Mouse (Mus musculus): Measurements from ENCODE around the gene Fryl. TPM values are rescaled to one million over a fixed set of nuclear protein-coding genes. Genes with fewer than 3 reads are reported as not detected.
A peak's percentile ranks its signal among the peaks of the same experiment; 100 is the strongest.

Fryl gene
- polyA plus RNA-seq, 1 experiment from 2014 or later, result 20.3 TPM

- Histone ChIP-seq H3K4me1 (replicated peaks; ENCODE audit: control insufficient read depth, insufficient read depth, low read length) (no peaks in the 10 kb centered on the region), H3K27ac (ENCODE audit: low read length) (no peak overlapping the region), H3K27me3 (ENCODE audit: control insufficient read depth, insufficient read depth, low read depth, low read length) (no peaks in the 10 kb centered on the region), H3K9me3 (ENCODE audit: control insufficient read depth, low read length) (no peaks in the 10 kb centered on the region), H3K4me3 (ENCODE audit: low read length) (no peak overlapping the region), H3K9ac (ENCODE audit: low read length) (no peak overlapping the region), H3K4me2 (ENCODE audit: low read depth, low read length) (no peak overlapping the region), H3K36me3 (ENCODE audit: control insufficient read depth, insufficient read depth, low read length) (peaks cover 10% of the 10 kb centered on the region)
- WGBS, result 70% methylated on average over 7 of the region's 7 CpGs
- ATAC-seq (ENCODE audit: low read depth), result peak; percentile 49
Measured at GRCm38 (mm10) chr5:73103657-73104056, 152.8 kb downstream of the Fryl start.

GRCm38 (mm10) chr5:73102342-73102989 is 154.0 kb downstream of the Fryl start:
- Histone ChIP-seq H3K9ac (ENCODE audit: low read length) (no peak overlapping the region), H3K27me3 (ENCODE audit: control insufficient read depth, insufficient read depth, low read depth, low read length) (no peaks in the 10 kb centered on the region), H3K4me1 (replicated peaks; ENCODE audit: control insufficient read depth, insufficient read depth, low read length) (no peaks in the 10 kb centered on the region), H3K9me3 (ENCODE audit: control insufficient read depth, low read length) (no peaks in the 10 kb centered on the region), H3K27ac (ENCODE audit: low read length) (no peak overlapping the region), H3K4me3 (ENCODE audit: low read length) (no peak overlapping the region), H3K4me2 (ENCODE audit: low read depth, low read length) (no peak overlapping the region), H3K36me3 (ENCODE audit: control insufficient read depth, insufficient read depth, low read length) (peaks cover 14% of the 10 kb centered on the region)
- no peak for ATAC-seq (ENCODE audit: low read depth)
- WGBS, result 85% methylated on average over 10 of the region's 10 CpGs

- no peak overlapping the region for H3K9ac ChIP-seq (ENCODE audit: low read length)
- peaks cover 7% of the 10 kb centered on the region; the same call in 1 of the 2 replicates for H3K36me3 ChIP-seq (ENCODE audit: control insufficient read depth, insufficient read depth, low read length)
- no peak overlapping the region for H3K27ac ChIP-seq (ENCODE audit: low read length)
- no peaks in the 10 kb centered on the region for H3K4me1 ChIP-seq (replicated peaks; ENCODE audit: control insufficient read depth, insufficient read depth, low read length)
- no peak overlapping the region for H3K4me3 ChIP-seq (ENCODE audit: low read length)
- H3K9me3 ChIP-seq (ENCODE audit: control insufficient read depth, low read length), result no peaks in the 10 kb centered on the region
- no peak for ATAC-seq (ENCODE audit: low read depth)
- WGBS, result 59% methylated on average over 8 of the region's 8 CpGs
- no peak overlapping the region for H3K4me2 ChIP-seq (ENCODE audit: low read depth, low read length)
- no peaks in the 10 kb centered on the region for H3K27me3 ChIP-seq (ENCODE audit: control insufficient read depth, insufficient read depth, low read depth, low read length)
Measured at GRCm38 (mm10) chr5:73092236-73092635, 164.2 kb downstream of the Fryl start.

DNA sequence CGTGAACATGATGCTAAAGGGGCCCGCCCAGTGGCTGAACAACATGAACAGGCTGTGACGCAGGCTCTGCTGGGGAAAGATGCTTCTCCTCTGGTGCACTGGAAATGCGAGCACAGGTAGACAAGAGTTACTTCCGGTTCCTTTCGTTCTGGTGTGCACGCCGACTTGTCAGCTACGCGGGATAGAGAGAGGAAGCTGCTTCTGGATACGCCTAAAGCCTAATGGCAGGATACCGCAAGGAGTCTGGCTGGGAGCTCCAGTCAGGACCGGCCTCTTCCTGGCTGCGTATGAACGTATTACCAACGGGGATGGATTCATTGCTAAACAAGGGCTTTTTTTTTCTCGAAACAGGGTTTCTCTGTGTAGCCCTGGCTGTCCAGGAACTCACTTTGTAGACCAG is 167.3 kb downstream of the Fryl start:
- Histone ChIP-seq H3K9me3 (ENCODE audit: control insufficient read depth, low read length) (no peaks in the 10 kb centered on the region), H3K27ac (ENCODE audit: low read length) (no peak overlapping the region), H3K36me3 (ENCODE audit: control insufficient read depth, insufficient read depth, low read length) (peaks cover 8% of the 10 kb centered on the region; the same call in 1 of the 2 replicates), H3K4me2 (ENCODE audit: low read depth, low read length) (no peak overlapping the region), H3K4me3 (ENCODE audit: low read length) (no peak overlapping the region), H3K4me1 (replicated peaks; ENCODE audit: control insufficient read depth, insufficient read depth, low read length) (no peaks in the 10 kb centered on the region), H3K9ac (ENCODE audit: low read length) (no peak overlapping the region), H3K27me3 (ENCODE audit: control insufficient read depth, insufficient read depth, low read depth, low read length) (no peaks in the 10 kb centered on the region)
- no peak for ATAC-seq (ENCODE audit: low read depth)
- 95% methylated on average over 17 of the region's 17 CpGs for WGBS

- H3K9me3 ChIP-seq (ENCODE audit: control insufficient read depth, low read length), result no peaks in the 10 kb centered on the region
- H3K9ac ChIP-seq (ENCODE audit: low read length), result no peak overlapping the region
- 81% methylated on average over 5 of the region's 5 CpGs for WGBS
- H3K4me1 ChIP-seq (replicated peaks; ENCODE audit: control insufficient read depth, insufficient read depth, low read length), result no peaks in the 10 kb centered on the region
- H3K27ac ChIP-seq (ENCODE audit: low read length), result no peak overlapping the region
- ATAC-seq (ENCODE audit: low read depth), result no peak
- no peak overlapping the region for H3K4me2 ChIP-seq (ENCODE audit: low read depth, low read length)
- H3K36me3 ChIP-seq (ENCODE audit: control insufficient read depth, insufficient read depth, low read length), result peaks cover 13% of the 10 kb centered on the region
- H3K4me3 ChIP-seq (ENCODE audit: low read length), result no peak overlapping the region
- H3K27me3 ChIP-seq (ENCODE audit: control insufficient read depth, insufficient read depth, low read depth, low read length), result no peaks in the 10 kb centered on the region
Measured at GRCm38 (mm10) chr5:73081496-73081895, 174.9 kb downstream of the Fryl start.

DNA sequence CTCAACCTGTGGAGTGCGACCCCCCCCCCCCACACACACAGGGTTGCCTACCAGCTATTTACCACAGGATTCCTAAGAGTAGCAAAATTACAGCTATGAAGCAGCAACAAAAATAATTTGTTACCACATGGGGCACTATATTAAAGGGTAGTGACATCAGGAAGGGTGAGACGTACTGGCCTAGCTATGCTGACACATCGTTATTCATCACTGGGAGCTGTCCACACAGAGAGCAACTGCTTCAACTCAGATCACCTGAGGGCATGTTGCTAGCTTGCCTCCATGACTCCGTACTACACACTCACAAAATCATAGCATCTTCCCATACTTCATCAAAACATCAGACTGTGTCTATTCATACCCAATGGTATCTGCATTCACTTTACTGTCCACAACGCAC is 176.6 kb downstream of the Fryl start:
- Histone ChIP-seq H3K4me3 (ENCODE audit: low read length) (no peak overlapping the region), H3K27me3 (ENCODE audit: control insufficient read depth, insufficient read depth, low read depth, low read length) (no peaks in the 10 kb centered on the region), H3K4me1 (replicated peaks; ENCODE audit: control insufficient read depth, insufficient read depth, low read length) (no peaks in the 10 kb centered on the region), H3K9me3 (ENCODE audit: control insufficient read depth, low read length) (no peaks in the 10 kb centered on the region), H3K36me3 (ENCODE audit: control insufficient read depth, insufficient read depth, low read length) (peaks cover 13% of the 10 kb centered on the region), H3K9ac (ENCODE audit: low read length) (no peak overlapping the region), H3K4me2 (ENCODE audit: low read depth, low read length) (no peak overlapping the region), H3K27ac (ENCODE audit: low read length) (no peak overlapping the region)
- no peak for ATAC-seq (ENCODE audit: low read depth)
- WGBS, result 80% methylated on average over 5 of the region's 5 CpGs

GRCm38 (mm10) chr5:73071319-73071718 is 185.1 kb downstream of the Fryl start:
- Histone ChIP-seq H3K4me1 (replicated peaks; ENCODE audit: control insufficient read depth, insufficient read depth, low read length) (no peaks in the 10 kb centered on the region), H3K36me3 (ENCODE audit: control insufficient read depth, insufficient read depth, low read length) (peaks cover 12% of the 10 kb centered on the region), H3K4me3 (ENCODE audit: low read length) (no peak overlapping the region), H3K9me3 (ENCODE audit: control insufficient read depth, low read length) (no peaks in the 10 kb centered on the region), H3K4me2 (ENCODE audit: low read depth, low read length) (no peak overlapping the region), H3K27ac (ENCODE audit: low read length) (no peak overlapping the region), H3K9ac (ENCODE audit: low read length) (no peak overlapping the region), H3K27me3 (ENCODE audit: control insufficient read depth, insufficient read depth, low read depth, low read length) (no peaks in the 10 kb centered on the region)
- WGBS, result 34% methylated on average over 15 of the region's 15 CpGs
- peak; percentile 45; the same call in 1 of the 2 replicates for ATAC-seq (ENCODE audit: low read depth)

GRCm38 (mm10) chr5:73066946-73067345 is 189.5 kb downstream of the Fryl start:
- H3K9me3 ChIP-seq (ENCODE audit: control insufficient read depth, low read length), result no peaks in the 10 kb centered on the region
- no peak overlapping the region for H3K4me2 ChIP-seq (ENCODE audit: low read depth, low read length)
- H3K27ac ChIP-seq (ENCODE audit: low read length), result no peak overlapping the region
- H3K9ac ChIP-seq (ENCODE audit: low read length), result no peak overlapping the region
- ATAC-seq (ENCODE audit: low read depth), result no peak
- WGBS, result 38% methylated on average over 6 of the region's 6 CpGs
- peaks cover 13% of the 10 kb centered on the region for H3K36me3 ChIP-seq (ENCODE audit: control insufficient read depth, insufficient read depth, low read length)
- H3K4me1 ChIP-seq (replicated peaks; ENCODE audit: control insufficient read depth, insufficient read depth, low read length), result no peaks in the 10 kb centered on the region
- H3K4me3 ChIP-seq (ENCODE audit: low read length), result no peak overlapping the region
- no peaks in the 10 kb centered on the region for H3K27me3 ChIP-seq (ENCODE audit: control insufficient read depth, insufficient read depth, low read depth, low read length)

- WGBS, result 46% methylated on average over 13 of the region's 13 CpGs
- Histone ChIP-seq H3K9ac (ENCODE audit: low read length) (no peak overlapping the region), H3K36me3 (ENCODE audit: control insufficient read depth, insufficient read depth, low read length) (peaks cover 10% of the 10 kb centered on the region), H3K9me3 (ENCODE audit: control insufficient read depth, low read length) (no peaks in the 10 kb centered on the region), H3K4me3 (ENCODE audit: low read length) (no peak overlapping the region), H3K4me2 (ENCODE audit: low read depth, low read length) (no peak overlapping the region), H3K4me1 (replicated peaks; ENCODE audit: control insufficient read depth, insufficient read depth, low read length) (no peaks in the 10 kb centered on the region), H3K27ac (ENCODE audit: low read length) (no peak overlapping the region), H3K27me3 (ENCODE audit: control insufficient read depth, insufficient read depth, low read depth, low read length) (no peaks in the 10 kb centered on the region)
- ATAC-seq (ENCODE audit: low read depth), result no peak
Measured at GRCm38 (mm10) chr5:73063768-73064669, 192.4 kb downstream of the Fryl start.
